Mouse (Mus musculus) limb, embryonic 10.5 days (tissue): ENCODE measurements around the gene Slc2a9. TPM values are rescaled to one million over a fixed set of nuclear protein-coding genes. Genes with fewer than 3 reads are reported as not detected.
"Not testable (repeated sequence)": the region's sequence is repeated elsewhere in the genome, so short reads cannot be mapped to it uniquely, and the experiment has no call there.

Experiments used
- DNase-seq: peaks from one replicate; pipeline ENCODE4 v3.0.0-alpha.2; 2017; ENCODE audit warnings: low spot score
- H3K27ac ChIP-seq: fragments of 300-500 bp; sonication (generic); 2 replicates; pipeline ENCODE4 v1.5.1; 2016; ENCODE audit warnings: mild to moderate bottlenecking
- H3K27me3 ChIP-seq: fragments of 300-500 bp; sonication (generic); 2 replicates; pipeline ENCODE4 v1.6.1; 2016; ENCODE audit warnings: low read depth, mild to moderate bottlenecking; ENCODE audit not compliant: poor library complexity, severe bottlenecking
- H3K36me3 ChIP-seq: fragments of 300-500 bp; sonication (generic); 2 replicates; pipeline ENCODE4 v1.6.1; 2016; ENCODE audit warnings: mild to moderate bottlenecking, moderate library complexity
- H3K4me1 ChIP-seq: fragments of 300-500 bp; sonication (generic); 2 replicates; pipeline ENCODE4 v1.6.1; 2016
- H3K4me3 ChIP-seq: fragments of 300-500 bp; sonication (generic); 2 replicates; pipeline ENCODE4 v1.5.1; 2016; ENCODE audit warnings: mild to moderate bottlenecking, moderate library complexity
- H3K9me3 ChIP-seq: fragments of 300-500 bp; sonication (generic); replicated peaks from 2 replicates; pipeline ENCODE4 v1.6.1; 2016; ENCODE audit warnings: mild to moderate bottlenecking
- WGBS: fragments of 180-500 bp; shearing (Covaris S2); methylation state at CpG from one replicate; pipeline ENCODE4 v1.1.7; 2016; 5-methylcytosine and 5-hydroxymethylcytosine counted together
- polyA plus RNA-seq: library from polyadenylated mRNA; unstranded; fragments of >200 nt; fragmentation: Nextera tagmentation; extraction: Ambion mirVana; gene quantifications from 2 replicates; pipeline ENCODE4 v1.2.1, GENCODE M21; 2016

The Slc2a9 gene
- polyA plus RNA-seq, 1 experiment from 2014 or later: 0.13 TPM

- 88% methylated on average over 8 of the region's 8 CpGs for WGBS
- Histone ChIP-seq H3K27me3 (no peaks in the 10 kb centered on the region), H3K27ac (no peak overlapping the region), H3K4me3 (no peak overlapping the region), H3K4me1 (no peaks in the 10 kb centered on the region), H3K9me3 (no peaks in the 10 kb centered on the region), H3K36me3 (no peaks in the 10 kb centered on the region)
- no peak for DNase-seq
These were observed 6.4 kb downstream of the Slc2a9 start for GRCm38 (mm10) chr5:38496491-38497057.

DNA sequence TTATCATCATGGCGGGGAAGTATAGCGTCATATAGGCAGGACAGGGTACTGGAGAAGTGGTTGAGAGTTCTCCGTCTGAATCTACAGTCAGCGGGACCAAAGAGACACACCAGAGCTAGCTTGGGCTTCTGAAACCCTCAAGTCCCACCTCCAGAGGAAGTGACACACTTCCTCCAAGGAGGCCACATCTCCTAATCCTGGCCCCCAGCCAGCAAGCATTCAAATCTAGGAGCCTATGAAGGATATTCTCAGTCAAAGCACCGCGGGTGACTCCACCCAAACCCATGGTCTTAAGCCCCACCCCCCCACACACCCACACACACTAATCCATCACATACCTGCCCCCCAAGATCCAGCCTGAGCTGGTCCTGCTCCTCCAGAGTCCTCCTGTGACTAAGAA is 9.1 kb downstream of the Slc2a9 start:
- no peak for DNase-seq

GRCm38 (mm10) chr5:38491763-38492162 is 11.2 kb downstream of the Slc2a9 start:
- DNase-seq: no peak
- no peaks in the 10 kb centered on the region for H3K9me3 ChIP-seq
- H3K4me1 ChIP-seq: no peaks in the 10 kb centered on the region
- H3K27ac ChIP-seq: no peak overlapping the region
- no peaks in the 10 kb centered on the region for H3K27me3 ChIP-seq
- no peaks in the 10 kb centered on the region for H3K36me3 ChIP-seq
- H3K4me3 ChIP-seq: no peak overlapping the region
- WGBS: 86% methylated on average over 8 of the region's 8 CpGs

More for the DNA sequence above, 9.1 kb downstream of the Slc2a9 start:
- Histone ChIP-seq H3K4me1 (no peaks in the 10 kb centered on the region), H3K27ac (no peak overlapping the region), H3K36me3 (no peaks in the 10 kb centered on the region), H3K27me3 (no peaks in the 10 kb centered on the region), H3K4me3 (no peak overlapping the region), H3K9me3 (no peaks in the 10 kb centered on the region)
- 94% methylated on average over 6 of the region's 6 CpGs for WGBS

- Histone ChIP-seq H3K4me3 (no peak overlapping the region), H3K9me3 (no peaks in the 10 kb centered on the region), H3K4me1 (0 out of 2 replicates have a peak, but pooled peaks cover 1% of the 10 kb centered on the region), H3K36me3 (no peaks in the 10 kb centered on the region), H3K27me3 (no peaks in the 10 kb centered on the region), H3K27ac (no peak overlapping the region)
- WGBS: 94% methylated on average over 4 of the region's 4 CpGs
- no peak for DNase-seq
These were observed 13.2 kb downstream of the Slc2a9 start for GRCm38 (mm10) chr5:38489739-38490138.

DNA sequence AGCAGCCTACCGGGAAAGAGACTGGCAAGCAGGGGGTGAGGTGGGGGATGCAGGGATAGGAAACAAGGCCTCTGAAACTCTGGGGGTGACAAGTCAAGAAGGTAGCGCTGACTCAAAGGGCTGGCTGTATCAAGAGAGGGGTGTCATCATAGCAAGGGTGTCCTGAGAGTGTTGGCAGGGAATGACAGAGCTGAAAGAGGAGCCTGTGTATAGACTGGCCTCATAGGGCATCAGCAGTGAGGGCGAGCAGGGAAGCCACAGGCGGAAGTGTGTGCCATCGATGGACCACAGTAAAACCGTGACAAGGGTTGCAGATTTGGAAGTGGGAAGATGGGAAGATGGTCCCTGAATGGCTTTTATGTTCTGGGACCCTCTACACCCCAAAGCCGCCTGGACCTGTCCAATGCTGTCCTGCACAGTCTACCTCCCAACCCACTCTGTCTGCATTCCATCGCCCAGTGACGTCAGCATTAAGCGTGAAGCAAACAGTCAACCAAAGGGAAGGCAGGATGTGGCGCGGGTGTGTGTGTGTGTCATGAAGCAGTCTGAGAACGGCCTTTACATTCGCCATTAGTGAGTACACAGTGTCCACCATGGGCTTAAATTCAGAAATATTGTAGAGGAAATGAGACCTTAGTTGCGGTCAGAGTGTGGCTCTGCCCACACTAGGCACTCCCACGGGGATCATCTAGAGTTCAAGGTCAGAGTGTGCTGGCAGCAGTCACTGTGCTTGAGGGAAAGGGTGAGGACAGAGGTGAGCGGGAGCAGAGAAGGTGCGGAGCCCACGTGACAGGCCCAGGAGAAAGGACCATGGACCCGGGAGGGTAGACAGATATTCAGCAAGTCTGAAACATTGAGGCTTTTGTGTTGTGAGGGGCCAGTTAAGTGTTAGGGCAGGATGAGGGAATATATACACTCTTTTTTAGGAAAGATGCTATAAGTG is 14.0 kb downstream of the Slc2a9 start:
- WGBS: 87% methylated on average over 20 of the region's 20 CpGs

DNA sequence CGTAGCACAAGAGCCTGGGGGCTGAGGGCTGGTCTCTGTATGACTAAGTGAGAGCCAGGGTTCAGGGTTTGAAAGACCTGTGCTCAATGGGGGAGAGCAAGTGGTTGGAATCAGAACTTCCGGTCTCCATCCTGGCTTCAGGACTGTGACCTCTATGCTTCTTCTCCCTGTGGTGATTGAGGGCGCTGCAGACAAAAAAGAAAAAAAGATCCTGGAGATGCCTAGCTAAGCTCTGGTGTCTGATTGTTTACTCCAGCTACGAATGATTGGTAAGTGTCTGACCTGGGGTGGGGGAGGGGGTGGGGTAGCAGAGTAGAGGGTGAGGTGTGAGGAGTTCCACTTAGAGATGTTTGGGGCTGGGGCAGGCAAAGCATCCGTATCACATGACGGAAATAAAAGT is 14.9 kb downstream of the Slc2a9 start:
- H3K4me3 ChIP-seq: no peak overlapping the region
- H3K27me3 ChIP-seq: no peaks in the 10 kb centered on the region
- 56% methylated on average over 6 of the region's 6 CpGs for WGBS
- peaks cover 10% of the 10 kb centered on the region; the same call in 1 of the 2 replicates for H3K4me1 ChIP-seq
- no peak for DNase-seq
- no peaks in the 10 kb centered on the region for H3K36me3 ChIP-seq
- H3K9me3 ChIP-seq: no peaks in the 10 kb centered on the region
- H3K27ac ChIP-seq: no peak overlapping the region

More for the DNA sequence above, 14.0 kb downstream of the Slc2a9 start:
- H3K4me3 ChIP-seq: no peak overlapping the region
- H3K27ac ChIP-seq: no peak overlapping the region
- no peaks in the 10 kb centered on the region for H3K36me3 ChIP-seq
- DNase-seq: no peak
- H3K9me3 ChIP-seq: no peaks in the 10 kb centered on the region
- peaks cover 7% of the 10 kb centered on the region; the same call in 1 of the 2 replicates for H3K4me1 ChIP-seq
- H3K27me3 ChIP-seq: no peaks in the 10 kb centered on the region

DNA sequence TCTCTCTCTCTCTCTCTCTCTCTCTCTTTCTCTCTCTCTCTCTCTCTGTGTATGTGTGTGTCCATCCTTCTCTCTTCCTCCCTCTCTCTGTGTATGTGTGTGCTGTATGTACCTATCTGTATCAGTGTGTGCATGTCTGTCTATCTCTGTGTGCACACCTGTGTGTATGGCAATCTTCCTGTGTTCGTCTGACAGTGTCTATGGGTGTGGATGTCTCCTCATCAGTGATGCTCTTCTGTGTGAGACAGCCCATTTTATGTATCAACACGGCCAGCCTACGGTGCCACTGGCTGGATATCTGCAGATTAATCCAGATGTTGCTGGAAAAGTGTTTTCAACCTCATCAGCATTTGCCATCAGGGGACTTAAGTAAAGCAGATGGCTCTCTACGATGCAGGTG is 15.7 kb downstream of the Slc2a9 start:
- H3K36me3 ChIP-seq: no peaks in the 10 kb centered on the region
- no peaks in the 10 kb centered on the region for H3K9me3 ChIP-seq
- H3K4me3 ChIP-seq: no peak overlapping the region
- no peak for DNase-seq
- H3K4me1 ChIP-seq: peaks cover 10% of the 10 kb centered on the region; the same call in 1 of the 2 replicates
- WGBS: 86% methylated on average over 4 of the region's 4 CpGs
- no peak overlapping the region for H3K27ac ChIP-seq
- H3K27me3 ChIP-seq: no peaks in the 10 kb centered on the region

DNA sequence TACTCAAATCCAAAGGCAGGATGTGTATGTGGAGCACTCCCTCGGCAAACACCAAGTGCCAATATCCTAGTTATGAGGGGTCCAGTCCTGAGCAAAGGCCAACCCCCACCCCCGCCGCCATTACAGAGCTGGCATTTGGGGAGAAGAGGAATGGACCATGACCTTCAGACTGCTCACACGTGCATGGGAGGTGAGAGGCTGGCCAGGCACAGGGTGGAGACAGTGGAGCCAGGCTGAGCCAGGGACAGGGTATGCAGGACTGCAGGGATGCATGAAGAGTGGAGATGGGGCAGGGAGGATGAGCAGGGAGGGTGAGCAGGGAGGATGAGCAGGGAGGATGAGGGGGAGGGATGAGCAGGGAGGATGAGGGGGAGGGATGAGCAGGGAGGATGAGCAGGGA is 17.0 kb downstream of the Slc2a9 start:
- Histone ChIP-seq H3K27ac (no peak overlapping the region), H3K4me1 (peaks cover 19% of the 10 kb centered on the region), H3K27me3 (no peaks in the 10 kb centered on the region), H3K4me3 (no peak overlapping the region), H3K9me3 (no peaks in the 10 kb centered on the region), H3K36me3 (no peaks in the 10 kb centered on the region)
- WGBS: 71% methylated on average over 4 of the region's 4 CpGs
- DNase-seq: no peak

GRCm38 (mm10) chr5:38483518-38484110 is 19.3 kb downstream of the Slc2a9 start:
- H3K27me3 ChIP-seq: no peaks in the 10 kb centered on the region
- peaks cover 39% of the 10 kb centered on the region for H3K4me1 ChIP-seq
- H3K9me3 ChIP-seq: no peaks in the 10 kb centered on the region
- no peak overlapping the region for H3K27ac ChIP-seq
- no peak overlapping the region for H3K4me3 ChIP-seq
- no peak for DNase-seq
- 64% methylated on average over 7 of the region's 7 CpGs for whole genome bisulfite sequencing
- no peaks in the 10 kb centered on the region for H3K36me3 ChIP-seq

- H3K4me1 ChIP-seq: peaks cover 39% of the 10 kb centered on the region
- DNase-seq: no peak
- H3K36me3 ChIP-seq: no peaks in the 10 kb centered on the region
- no peaks in the 10 kb centered on the region for H3K9me3 ChIP-seq
- H3K27me3 ChIP-seq: no peaks in the 10 kb centered on the region
- no peak overlapping the region for H3K27ac ChIP-seq
- 80% methylated on average over 10 of the region's 10 CpGs for WGBS
- no peak overlapping the region for H3K4me3 ChIP-seq
These were observed 21.9 kb downstream of the Slc2a9 start for GRCm38 (mm10) chr5:38480822-38481707.

DNA sequence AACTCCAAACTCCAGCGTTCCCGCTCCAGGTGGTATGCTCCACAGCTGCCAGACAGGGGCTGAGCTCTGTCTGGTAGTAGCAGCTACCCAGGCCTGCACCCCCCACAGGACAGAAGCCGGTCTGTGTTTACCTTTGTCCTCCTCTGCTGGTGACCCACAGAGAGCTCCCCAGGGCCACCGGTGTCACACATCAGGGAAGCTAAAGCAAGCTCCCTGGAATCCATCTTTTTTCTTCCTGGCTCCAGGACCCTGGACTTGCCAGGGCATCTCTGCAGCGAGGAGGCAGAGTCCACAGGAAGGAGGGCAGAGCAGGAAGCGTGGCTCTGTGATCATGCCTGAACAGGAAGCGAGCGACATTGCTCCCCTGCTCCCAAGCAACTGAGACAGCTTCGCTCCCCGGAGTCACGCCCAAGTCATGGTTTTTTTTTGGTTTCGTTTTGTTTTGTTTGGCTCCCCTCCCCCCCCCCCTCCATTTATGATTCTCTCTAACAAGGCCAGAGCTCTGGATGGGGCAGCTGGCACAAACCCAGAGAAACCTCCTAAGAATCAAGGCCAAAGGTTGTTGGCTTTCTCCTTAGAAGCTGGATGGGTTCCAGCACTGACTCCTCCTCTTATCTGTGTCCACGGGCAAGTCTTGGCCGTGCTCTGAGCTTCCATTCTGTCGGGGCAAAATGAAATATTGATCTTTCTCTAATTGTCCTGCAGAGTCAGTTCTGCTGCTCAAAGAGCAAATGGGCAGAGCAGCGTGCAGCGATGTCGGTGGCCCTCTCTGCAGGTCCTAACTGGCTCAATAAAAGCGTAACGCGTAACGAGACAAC is 22.8 kb downstream of the Slc2a9 start:
- 24% methylated on average over 22 of the region's 22 CpGs for WGBS
- Histone ChIP-seq H3K4me1 (peaks cover 39% of the 10 kb centered on the region), H3K27ac (peak overlapping the region; percentile 83)

GRCm38 (mm10) chr5:38479545-38479907 is 23.4 kb downstream of the Slc2a9 start:
- not testable (repeated sequence) for DNase-seq, H3K27me3 ChIP-seq, H3K36me3 ChIP-seq, H3K9me3 ChIP-seq
- H3K4me1 ChIP-seq: peaks cover 35% of the 10 kb centered on the region
- H3K27ac ChIP-seq: peak overlapping the region; percentile 83
- H3K4me3 ChIP-seq: peak overlapping the region; percentile 40

More for the DNA sequence above, 22.8 kb downstream of the Slc2a9 start:
- Histone ChIP-seq H3K27me3 (no peaks in the 10 kb centered on the region), H3K9me3 (no peaks in the 10 kb centered on the region), H3K4me3 (peak overlapping the region; percentile 40), H3K36me3 (no peaks in the 10 kb centered on the region)
- DNase-seq: peak; percentile 55
